Mouse (Mus musculus) 3T3-L1 (cell line): ENCODE results near the gene Rbmy.
"Not testable (repeated sequence)": the region's sequence is repeated elsewhere in the genome, so short reads cannot be mapped to it uniquely, and the experiment has no call there.

Source experiments
- DNase-seq: peaks from one replicate; pipeline ENCODE4 v3.0.0-alpha.2; 2015; ENCODE audit warnings: low read depth, low spot score

Gene Rbmy

DNA sequence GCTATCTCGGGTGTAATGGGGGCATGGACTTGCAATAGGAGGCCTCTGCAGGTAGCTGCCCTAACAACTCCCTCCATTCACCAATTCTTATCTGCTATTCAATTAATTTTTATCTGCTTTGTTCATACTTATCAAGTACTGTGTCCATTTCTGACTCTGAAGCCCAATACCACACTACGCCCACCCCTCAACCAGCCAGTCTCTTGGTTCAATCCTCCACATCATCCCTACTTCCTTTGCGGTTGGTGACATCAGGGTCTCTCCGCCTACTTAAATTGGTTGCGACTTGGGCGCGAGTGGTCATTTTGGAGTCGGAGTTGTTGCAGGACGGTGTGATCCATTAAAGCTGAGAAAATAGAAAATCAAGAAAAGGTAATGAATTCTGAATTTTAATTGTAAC, at the start of gene Rbmy, which contains the start of gene Gm10256:
TSS of gene Rbmy (plus strand) at position 301 of the 400 bp plus-strand sequence.
TSS of gene Gm10256 (plus strand) at position 320 of the 400 bp plus-strand sequence.
- not testable (repeated sequence) for DNase-seq

DNA sequence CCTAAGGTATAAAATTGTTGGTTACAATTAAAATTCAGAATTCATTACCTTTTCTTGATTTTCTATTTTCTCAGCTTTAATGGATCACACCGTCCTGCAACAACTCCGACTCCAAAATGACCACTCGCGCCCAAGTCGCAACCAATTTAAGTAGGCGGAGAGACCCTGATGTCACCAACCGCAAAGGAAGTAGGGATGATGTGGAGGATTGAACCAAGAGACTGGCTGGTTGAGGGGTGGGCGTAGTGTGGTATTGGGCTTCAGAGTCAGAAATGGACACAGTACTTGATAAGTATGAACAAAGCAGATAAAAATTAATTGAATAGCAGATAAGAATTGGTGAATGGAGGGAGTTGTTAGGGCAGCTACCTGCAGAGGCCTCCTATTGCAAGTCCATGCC, 34.4 kb upstream of the Rbmy start, which contains the start of gene Gm4064:
TSS of gene Gm4064 (minus strand) at position 101 of the 400 bp plus-strand sequence.
- DNase-seq: not testable (repeated sequence)
